Mouse (Mus musculus) liver, embryonic 14.5 days (tissue): ENCODE measurements around the gene Tfec. TPM values are rescaled to one million over a fixed set of nuclear protein-coding genes. Genes with fewer than 3 reads are reported as not detected.

Experiments used
- ATAC-seq: fragments of 200-750 bp; cut with Nextera tagmentation; 2 replicates; pipeline ENCODE4 v1.8.0; 2017; ENCODE audit warnings: moderate number of reproducible peaks, mild to moderate bottlenecking, moderate library complexity; ENCODE audit not compliant: insufficient read depth
- DNase-seq, 3 experiments: peaks; one replicate each; pipeline ENCODE4 v3.0.0-alpha.2; 2012 to 2013; ENCODE audit warnings: low read depth in 3 of 3, low spot score in 3 of 3
- H3K27ac ChIP-seq: fragments of 300-500 bp; sonication (generic); 2 replicates; pipeline ENCODE4 v1.5.1; 2014; ENCODE audit warnings: moderate library complexity, mild to moderate bottlenecking, control low read depth, inconsistent platforms
- H3K27me3 ChIP-seq: fragments of 300-500 bp; sonication (generic); 2 replicates; pipeline ENCODE4 v1.6.1; 2014; ENCODE audit warnings: mild to moderate bottlenecking, low read length, moderate library complexity; ENCODE audit not compliant: control insufficient read depth, insufficient read depth
- H3K36me3 ChIP-seq: fragments of 300-500 bp; sonication (generic); replicated peaks from 2 replicates; pipeline ENCODE4 v1.6.1; 2014; ENCODE audit warnings: low read depth; ENCODE audit not compliant: control insufficient read depth, insufficient read depth
- H3K4me1 ChIP-seq, 2 experiments: fragments of 200-500 bp in 1 of 2; fragments of 300-500 bp in 1 of 2; sonication (generic) in 1 of 2; replicated peaks; 2 replicates each; pipeline ENCODE4 v1.6.1; 2012 to 2014; ENCODE audit warnings: antibody characterized with exemption in 1 of 2, inconsistent platforms in 1 of 2, low read length in 1 of 2; ENCODE audit not compliant: control insufficient read depth in 2 of 2, insufficient read depth in 2 of 2
- H3K4me2 ChIP-seq: fragments of 300-500 bp; sonication (generic); 2 replicates; pipeline ENCODE4 v1.6.1; 2014; ENCODE audit warnings: low read depth, mild to moderate bottlenecking, control low read depth, moderate library complexity
- H3K4me3 ChIP-seq, 2 experiments: fragments of 200-500 bp in 1 of 2; fragments of 300-500 bp in 1 of 2; sonication (generic) in 1 of 2; 2 replicates each; pipeline ENCODE4 v1.5.1; 2012 to 2014; ENCODE audit warnings: low read depth in 2 of 2, low read length in 2 of 2, mild to moderate bottlenecking in 2 of 2, control low read depth in 1 of 2, inconsistent platforms in 1 of 2, moderate library complexity in 1 of 2; ENCODE audit not compliant: insufficient read depth in 1 of 2
- H3K9ac ChIP-seq: fragments of 300-500 bp; sonication (generic); replicated peaks from 2 replicates; pipeline ENCODE4 v1.6.1; 2014; ENCODE audit warnings: mild to moderate bottlenecking, control low read depth, moderate library complexity
- H3K9me3 ChIP-seq: fragments of 300-500 bp; sonication (generic); 2 replicates; pipeline ENCODE4 v1.6.1; 2016; ENCODE audit warnings: low read length, mixed read lengths; ENCODE audit not compliant: control insufficient read depth
- CTCF ChIP-seq: IDR thresholded peaks from 2 replicates; pipeline ENCODE4 v1.5.1; 2016; ENCODE audit warnings: antibody characterized with exemption, low read depth, control low read depth
- EP300 ChIP-seq: IDR thresholded peaks from 2 replicates; pipeline ENCODE4 v1.6.1; 2016; ENCODE audit warnings: antibody characterized with exemption, low read depth
- WGBS: fragments of 180-500 bp; shearing (Covaris S2); extraction: QIAGEN DNeasy Blood & Tissue Kit; methylation state at CpG from one replicate; pipeline ENCODE4 v1.1.7; 2014; ENCODE audit not compliant: insufficient replicate concordance; 5-methylcytosine and 5-hydroxymethylcytosine counted together
- polyA plus RNA-seq, 2 experiments: library from polyadenylated mRNA; depleted of rRNA in 1 of 2; stranded (reverse) in 1 of 2; unstranded in 1 of 2; fragments of >200 nt; fragmentation: Nextera tagmentation in 1 of 2; extraction: Ambion mirVana in 1 of 2; gene quantifications; 2 replicates each; pipeline versions ENCODE4 v1.2.1 to v1.2.3; 2012 to 2014

Tfec gene
- polyA plus RNA-seq, 2 experiments: 4.0 to 4.7 TPM

- no peaks in the 10 kb centered on the region for H3K9me3 ChIP-seq
- H3K4me3 ChIP-seq: no peak overlapping the region
- no peak overlapping the region for H3K9ac ChIP-seq
- no peak overlapping the region for H3K27ac ChIP-seq
- H3K36me3 ChIP-seq: no peaks in the 10 kb centered on the region
- H3K4me1 ChIP-seq: no peaks in the 10 kb centered on the region
- H3K27me3 ChIP-seq: no peaks in the 10 kb centered on the region
- DNase-seq (no peak), ATAC-seq (no peak)
- 36% methylated on average over 7 of the region's 7 CpGs for WGBS
- H3K4me2 ChIP-seq: no peak overlapping the region
- no peak for TF ChIP-seq EP300
- TF ChIP-seq CTCF: no peak
These were observed 51.7 kb downstream of the Tfec start for GRCm38 (mm10) chr6:16846521-16846920.

GRCm38 (mm10) chr6:16835631-16836030, 62.6 kb downstream of the Tfec start:
- Histone ChIP-seq H3K27ac (no peak overlapping the region), H3K4me3 (no peak overlapping the region), H3K27me3 (no peaks in the 10 kb centered on the region), H3K9me3 (no peaks in the 10 kb centered on the region), H3K4me1 (no peaks in the 10 kb centered on the region), H3K9ac (no peak overlapping the region), H3K4me2 (no peak overlapping the region), H3K36me3 (no peaks in the 10 kb centered on the region)
- ATAC-seq (no peak), DNase-seq (no peak)
- 54% methylated on average over 1 of the region's 1 CpGs for WGBS
- TF ChIP-seq EP300: no peak

GRCm38 (mm10) chr6:16828304-16828703, 69.9 kb downstream of the Tfec start:
- H3K9ac ChIP-seq: no peak overlapping the region
- ATAC-seq (no peak), DNase-seq (no peak)
- no peak overlapping the region for H3K27ac ChIP-seq
- no peaks in the 10 kb centered on the region for H3K4me1 ChIP-seq
- no peaks in the 10 kb centered on the region for H3K27me3 ChIP-seq
- no peak overlapping the region for H3K4me2 ChIP-seq
- no peak overlapping the region for H3K4me3 ChIP-seq
- no peaks in the 10 kb centered on the region for H3K9me3 ChIP-seq
- no peaks in the 10 kb centered on the region for H3K36me3 ChIP-seq
- no peak for TF ChIP-seq CTCF
- TF ChIP-seq EP300: no peak

- TF ChIP-seq EP300 (no peak), CTCF (no peak)
- no peak overlapping the region for H3K27ac ChIP-seq
- WGBS: 9% methylated on average over 1 of the region's 1 CpGs
- ATAC-seq (no peak), DNase-seq (no peak)
- H3K9ac ChIP-seq: no peak overlapping the region
- no peaks in the 10 kb centered on the region for H3K36me3 ChIP-seq
- no peaks in the 10 kb centered on the region for H3K4me1 ChIP-seq
- H3K9me3 ChIP-seq: no peaks in the 10 kb centered on the region
- H3K27me3 ChIP-seq: no peaks in the 10 kb centered on the region
- H3K4me3 ChIP-seq: no peak overlapping the region
- no peak overlapping the region for H3K4me2 ChIP-seq
These were observed 76.3 kb downstream of the Tfec start for GRCm38 (mm10) chr6:16821985-16822384.

GRCm38 (mm10) chr6:16806302-16806701, 91.9 kb downstream of the Tfec start:
- no peaks in the 10 kb centered on the region for H3K4me1 ChIP-seq
- no peak overlapping the region for H3K9ac ChIP-seq
- H3K27ac ChIP-seq: no peak overlapping the region
- H3K36me3 ChIP-seq: no peaks in the 10 kb centered on the region
- no peak overlapping the region for H3K4me2 ChIP-seq
- no peak for TF ChIP-seq CTCF
- no peaks in the 10 kb centered on the region for H3K9me3 ChIP-seq
- no peak for ATAC-seq
- DNase-seq: no peak
- H3K4me3 ChIP-seq: no peak overlapping the region
- 38% methylated on average over 1 of the region's 1 CpGs for WGBS
- no peaks in the 10 kb centered on the region for H3K27me3 ChIP-seq

GRCm38 (mm10) chr6:16797669-16798068, 100.6 kb downstream of the Tfec start:
- ATAC-seq (no peak), DNase-seq (no peak)
- 46% methylated on average over 10 of the region's 10 CpGs for WGBS
- Histone ChIP-seq H3K4me2 (no peak overlapping the region), H3K4me1 (no peaks in the 10 kb centered on the region), H3K4me3 (no peak overlapping the region), H3K36me3 (no peaks in the 10 kb centered on the region), H3K27ac (no peak overlapping the region), H3K9ac (no peak overlapping the region), H3K9me3 (no peaks in the 10 kb centered on the region), H3K27me3 (no peaks in the 10 kb centered on the region)
- TF ChIP-seq CTCF (no peak), EP300 (no peak)
